Mouse (Mus musculus) heart, postnatal 36 days (tissue): ENCODE data around the gene Evx2. TPM values are rescaled to one million over a fixed set of nuclear protein-coding genes. Genes with fewer than 3 reads are reported as not detected.
A peak's percentile ranks its signal among the peaks of the same experiment; 100 is the strongest.

Source experiments
- DNase-seq, 2 experiments: peaks; one replicate each; pipeline ENCODE4 v3.0.0; 2021 to 2022
- intact Hi-C: fragments of 180-260 bp; cut with DNase I; formaldehyde crosslinking; loops from one replicate; pipeline ENCODE4 v1.15.1; 2025
- total RNA-seq, 2 experiments: library from RNA; stranded (reverse); gene quantifications; 2 replicates each; pipeline ENCODE4 v1.2.3; 2021

The Evx2 gene
- total RNA-seq, 2 experiments from 2014 or later, result not detected

GRCm38 (mm10) chr2:74669650-74670235 lies 10.4 kb upstream of the Evx2 start:
- DNase-seq, result no peak
- intact Hi-C loops, result loop anchor here (5.0 kb wide), 2 partner anchors 602 to 1087 kb away; partner anchors contain the start of gene Chrna1

DNA sequence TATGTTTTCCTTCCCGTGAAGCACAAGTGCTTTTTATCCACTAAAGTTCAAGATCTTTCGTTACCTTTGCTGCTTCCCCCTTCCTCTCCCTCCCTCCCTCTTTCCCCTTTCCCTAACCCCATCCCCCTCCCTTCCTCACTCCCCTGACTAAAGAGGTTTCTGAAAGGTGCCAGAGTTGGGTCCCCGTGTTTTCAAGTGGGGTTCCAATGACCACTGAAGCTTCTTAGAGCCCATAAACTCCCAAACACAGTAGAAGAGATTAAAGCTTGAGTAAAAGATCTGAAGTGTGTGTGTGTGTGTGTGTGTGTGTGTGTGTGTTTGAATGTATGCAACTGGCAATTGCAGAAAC lies 9.8 kb upstream of the Evx2 start:
- no peak for DNase-seq
- intact Hi-C loops, result no loop called here

DNA sequence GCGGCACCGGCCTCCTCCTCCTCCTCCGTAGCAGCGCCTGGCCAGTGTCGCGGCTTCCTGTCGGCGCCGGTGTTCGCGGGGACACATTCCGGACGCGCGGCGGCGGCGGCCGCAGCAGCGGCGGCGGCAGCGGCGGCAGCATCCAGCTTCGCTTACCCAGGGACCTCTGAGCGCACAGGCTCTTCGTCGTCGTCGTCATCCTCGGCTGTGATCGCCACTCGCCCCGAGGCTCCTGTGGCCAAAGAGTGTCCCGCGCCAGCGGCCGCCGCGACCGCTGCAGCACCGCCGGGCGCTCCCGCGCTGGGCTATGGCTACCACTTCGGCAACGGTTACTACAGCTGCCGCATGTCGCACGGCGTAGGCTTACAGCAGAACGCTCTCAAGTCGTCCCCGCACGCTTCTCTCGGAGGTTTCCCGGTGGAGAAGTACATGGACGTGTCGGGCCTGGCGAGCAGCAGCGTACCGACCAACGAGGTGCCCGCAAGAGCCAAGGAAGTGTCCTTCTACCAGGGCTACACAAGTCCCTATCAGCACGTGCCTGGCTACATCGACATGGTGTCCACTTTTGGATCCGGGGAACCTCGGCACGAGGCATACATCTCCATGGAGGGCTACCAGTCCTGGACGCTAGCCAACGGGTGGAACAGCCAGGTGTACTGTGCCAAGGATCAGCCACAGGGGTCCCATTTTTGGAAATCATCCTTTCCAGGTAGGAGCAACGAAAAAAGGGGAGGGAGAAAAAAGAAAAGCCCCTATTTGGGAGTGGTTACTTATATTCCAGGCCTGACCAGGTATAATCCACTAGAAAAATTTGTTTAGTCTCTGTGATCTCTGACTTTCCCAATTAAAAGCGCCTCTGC lies 9.2 kb upstream of the Evx2 start:
- intact Hi-C loops, result no loop called here

DNA sequence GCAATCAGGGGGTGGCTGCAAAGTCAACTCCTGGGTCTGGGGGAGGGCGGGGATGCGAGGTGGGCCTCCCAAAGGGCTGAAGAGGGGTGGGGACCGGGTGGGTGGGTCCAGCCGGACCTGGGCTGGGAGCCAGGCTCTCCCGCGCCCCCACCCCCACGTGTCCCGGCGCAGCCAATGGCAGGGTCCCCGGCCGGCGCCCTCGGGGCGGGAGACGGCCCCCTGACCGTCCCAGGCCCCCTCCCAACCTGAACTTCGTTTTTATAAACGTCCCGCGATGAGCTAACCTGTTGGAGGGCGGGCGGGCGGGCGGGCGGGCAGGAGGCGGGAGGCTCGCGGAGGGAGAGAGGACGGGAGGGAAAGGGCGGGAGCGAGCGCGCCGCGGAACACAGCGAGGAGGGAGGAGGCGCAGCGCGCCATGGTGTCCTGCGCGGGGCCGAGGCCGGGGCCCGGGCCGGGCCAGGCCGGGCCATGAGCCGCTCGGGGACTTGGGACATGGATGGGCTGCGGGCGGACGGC lies 8.5 kb upstream of the Evx2 start, which contains the start of gene Hoxd13:
Gene Hoxd13 (plus strand): TSS at position 469 of the 516 bp plus-strand sequence.
- no peak for DNase-seq
- intact Hi-C loops, result no loop called here

More for the DNA sequence above, 9.2 kb upstream of the Evx2 start:
- DNase-seq, result no peak

DNA sequence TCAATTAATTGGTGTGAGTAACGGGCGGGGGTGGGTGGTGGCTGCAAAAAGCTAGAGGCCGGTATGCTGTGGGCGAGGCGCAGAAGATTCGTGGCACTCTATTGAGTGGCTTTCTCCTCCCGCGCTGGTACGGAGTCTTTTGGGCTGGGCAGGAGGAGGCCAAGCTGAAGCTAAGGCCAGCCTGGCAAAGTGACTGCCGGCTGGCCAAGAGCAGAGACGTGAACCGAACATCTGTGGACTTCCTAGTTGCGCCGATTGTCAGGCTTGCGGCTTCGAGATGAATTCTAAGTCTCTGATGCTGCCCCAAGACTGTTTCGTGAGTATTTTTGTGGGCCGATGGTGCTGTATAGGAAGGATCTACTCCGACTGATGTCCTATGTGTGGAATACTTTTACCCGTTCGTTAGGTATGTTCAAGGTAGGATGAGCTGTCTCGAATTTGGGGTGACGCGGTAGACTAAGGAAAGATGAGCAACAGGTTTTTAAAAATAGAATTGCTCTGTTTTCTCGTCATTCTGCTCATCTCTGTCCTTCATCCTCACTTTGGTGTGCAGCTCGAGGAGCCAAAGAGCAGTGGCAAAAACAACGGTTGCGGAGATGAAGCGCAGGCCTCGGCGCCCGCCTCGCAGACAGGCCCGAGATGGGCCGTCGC lies 8.0 kb upstream of the Evx2 start:
- intact Hi-C loops, result no loop called here
- no peak for DNase-seq

GRCm38 (mm10) chr2:74666411-74666810 lies 7.1 kb upstream of the Evx2 start:
- intact Hi-C loops, result no loop called here
- no peak for DNase-seq

DNA sequence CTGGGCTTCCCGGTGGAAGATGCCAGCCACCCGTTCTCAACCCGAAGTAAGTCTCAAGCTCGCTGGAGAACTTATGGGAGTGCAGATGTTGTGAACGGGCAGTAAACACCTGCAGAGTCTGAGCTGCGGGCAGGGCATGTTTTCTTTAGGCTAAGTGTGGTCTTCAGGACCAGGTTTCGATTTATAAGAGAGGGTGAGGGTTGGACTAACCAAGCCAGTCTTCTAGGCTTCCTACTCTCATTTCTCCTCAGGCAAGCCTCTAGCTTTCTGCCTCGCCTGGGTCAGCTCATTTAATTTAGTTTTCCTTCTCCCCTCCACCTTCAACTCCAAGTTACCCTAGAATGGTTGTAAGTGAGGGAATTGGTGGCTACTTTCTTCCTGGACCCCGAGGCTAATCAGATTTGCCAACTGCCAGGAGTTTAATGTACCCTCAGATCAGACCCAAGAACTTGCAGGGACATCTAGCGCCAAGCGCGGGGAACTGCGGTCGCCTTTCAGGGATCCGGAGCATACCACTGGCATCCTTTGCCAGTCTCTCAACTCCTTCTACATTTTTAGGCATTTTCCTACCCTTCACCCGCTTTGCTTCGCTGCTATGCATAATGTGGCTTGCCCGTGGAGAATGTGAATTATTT lies 4.1 kb upstream of the Evx2 start:
- intact Hi-C loops, result loop anchor here (5.0 kb wide), 1 partner anchor 86 kb away; the partner anchor contains the start of gene Lnpk
- no peak for DNase-seq

DNA sequence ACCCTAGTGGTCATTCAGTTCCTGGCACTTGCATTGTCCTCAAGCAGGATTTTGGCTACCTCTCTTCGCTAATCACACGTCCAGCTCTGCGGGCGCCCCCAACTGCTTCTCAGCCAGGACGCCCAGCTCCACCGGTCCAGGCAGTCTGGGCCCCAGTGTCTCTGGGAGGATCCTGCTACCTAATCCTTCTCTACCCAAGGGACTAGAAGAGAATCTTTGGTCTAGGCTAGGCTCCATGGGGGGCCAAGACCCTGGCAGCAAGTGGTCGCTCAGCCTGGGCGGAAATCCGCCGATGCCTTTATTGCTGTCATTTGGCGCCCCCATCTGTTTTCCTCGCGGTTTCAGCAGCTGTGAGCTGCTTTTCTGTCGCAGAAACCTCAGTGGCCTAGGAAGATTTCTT lies 2.3 kb upstream of the Evx2 start:
- intact Hi-C loops, result loop anchor here (2.0 to 5.0 kb wide), 2 partner anchors 84 to 361 kb away; partner anchors contain the start of gene Lnpk
- DNase-seq, result no peak

DNA sequence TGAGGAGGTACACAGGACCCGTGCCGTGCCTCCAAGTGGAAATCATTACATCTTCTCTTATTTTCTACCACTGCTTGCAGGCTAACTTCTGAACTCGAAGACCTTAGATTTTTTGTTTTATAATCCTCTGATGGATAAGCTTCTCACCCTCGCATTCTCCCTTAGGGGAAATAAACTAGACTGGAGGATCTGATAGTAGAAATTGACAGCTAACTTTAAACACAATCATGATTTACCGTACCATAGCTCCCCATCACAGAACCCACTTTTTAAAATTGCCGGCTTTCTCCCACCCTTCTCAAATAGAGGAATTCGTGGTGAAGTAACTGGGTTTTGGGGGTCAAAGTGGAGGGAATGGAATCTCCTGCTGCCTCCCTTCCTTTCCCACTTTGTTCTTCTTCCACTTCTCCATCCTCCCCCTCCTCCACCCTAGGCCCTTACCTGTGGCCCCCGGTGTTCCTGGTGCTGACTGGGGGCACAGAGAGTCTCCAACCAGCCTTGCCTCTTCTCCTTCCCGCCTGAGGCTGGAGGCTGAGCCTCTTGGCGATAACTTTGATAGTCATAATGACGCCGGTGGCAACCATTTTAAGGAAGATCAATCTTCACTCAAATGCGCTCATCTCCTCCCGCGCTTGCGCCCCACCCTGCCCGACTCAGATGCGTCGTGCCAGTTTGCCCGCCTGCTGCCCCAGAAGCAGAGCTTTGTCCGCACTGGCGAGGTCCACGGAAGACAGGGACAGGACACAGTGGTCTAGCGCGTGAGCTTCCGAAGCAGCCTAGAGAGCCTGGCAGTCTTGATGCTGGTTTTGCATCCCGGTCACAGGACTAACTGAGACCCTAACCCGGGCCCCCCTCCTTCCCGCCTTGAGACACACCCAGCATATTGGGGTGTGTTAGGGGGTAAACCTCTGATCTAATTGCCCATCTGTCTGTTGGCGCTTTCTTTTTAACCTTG lies 1.3 kb upstream of the Evx2 start:
- DNase-seq, result no peak
- intact Hi-C loops, result loop anchor here (2.0 to 5.0 kb wide), 2 partner anchors 83 to 360 kb away; partner anchors contain the start of gene Lnpk

DNA sequence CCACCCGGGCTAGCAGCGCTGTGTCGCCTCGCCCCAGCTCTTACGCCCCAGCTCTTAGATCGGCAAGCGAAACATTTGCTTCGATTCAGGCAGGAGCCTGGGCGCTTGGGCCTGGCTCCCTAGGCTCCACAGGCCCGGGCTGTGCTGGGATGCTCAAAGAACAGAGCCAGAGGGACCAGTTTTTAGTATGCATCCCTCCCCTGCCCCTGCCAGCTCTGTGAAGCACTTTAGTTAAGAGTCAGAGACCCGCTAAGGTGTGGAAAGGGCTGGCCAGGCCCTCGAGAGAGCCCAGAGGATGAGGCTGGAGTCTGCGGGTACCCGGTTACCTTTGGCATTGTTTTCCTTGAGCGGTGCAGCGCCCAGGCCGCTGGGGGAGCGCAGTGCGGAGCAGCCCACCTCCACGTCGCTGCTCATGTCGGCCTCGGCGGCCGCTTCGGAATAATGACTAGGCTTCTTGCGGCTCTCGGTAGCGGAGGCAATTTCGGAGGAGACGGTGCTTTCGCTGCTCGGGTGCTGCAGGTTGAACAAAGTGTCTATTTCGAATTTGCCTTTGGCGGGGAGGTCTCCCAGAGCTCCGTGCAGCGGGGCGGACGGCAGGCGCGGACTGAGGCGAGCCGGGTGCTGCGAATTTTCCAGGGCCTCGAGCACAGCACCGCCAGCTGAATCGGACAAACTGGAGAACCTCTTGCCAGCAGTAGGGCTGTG lies 538 bp downstream of the Evx2 start:
- DNase-seq, result no peak
- intact Hi-C loops, result no loop called here

DNA sequence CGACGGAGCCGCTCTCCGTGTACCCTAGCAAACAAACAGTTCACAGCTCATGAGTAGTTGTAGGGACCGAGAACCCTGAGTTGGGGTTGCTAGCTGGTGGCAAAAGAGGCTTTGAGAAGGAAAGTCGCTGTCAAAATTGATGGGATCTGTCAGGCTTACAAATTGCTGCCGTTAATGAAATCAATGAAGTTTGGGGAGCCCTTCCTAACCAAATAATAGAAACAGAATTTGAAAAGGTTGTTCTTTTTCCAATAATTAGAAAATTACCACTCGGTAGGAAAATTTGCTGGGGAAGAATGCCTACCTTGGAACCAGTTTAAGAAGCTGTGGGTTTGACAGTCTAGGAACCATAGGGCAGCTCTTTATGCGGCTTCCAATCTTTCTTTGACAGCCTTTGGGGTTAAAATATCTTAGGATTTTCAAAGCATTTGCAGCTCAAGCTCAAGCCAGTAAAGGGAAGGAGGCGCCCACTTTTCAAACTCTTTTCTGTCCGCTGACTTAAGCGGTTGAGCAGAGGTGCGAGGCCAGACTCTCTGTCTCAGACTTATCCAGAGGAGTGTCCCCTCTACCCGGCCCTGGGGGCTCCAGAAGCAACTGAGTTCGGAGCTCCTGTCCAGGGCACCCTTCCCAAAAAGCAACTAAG lies 1.2 kb downstream of the Evx2 start:
- no peak for DNase-seq
- intact Hi-C loops, result no loop called here

DNA sequence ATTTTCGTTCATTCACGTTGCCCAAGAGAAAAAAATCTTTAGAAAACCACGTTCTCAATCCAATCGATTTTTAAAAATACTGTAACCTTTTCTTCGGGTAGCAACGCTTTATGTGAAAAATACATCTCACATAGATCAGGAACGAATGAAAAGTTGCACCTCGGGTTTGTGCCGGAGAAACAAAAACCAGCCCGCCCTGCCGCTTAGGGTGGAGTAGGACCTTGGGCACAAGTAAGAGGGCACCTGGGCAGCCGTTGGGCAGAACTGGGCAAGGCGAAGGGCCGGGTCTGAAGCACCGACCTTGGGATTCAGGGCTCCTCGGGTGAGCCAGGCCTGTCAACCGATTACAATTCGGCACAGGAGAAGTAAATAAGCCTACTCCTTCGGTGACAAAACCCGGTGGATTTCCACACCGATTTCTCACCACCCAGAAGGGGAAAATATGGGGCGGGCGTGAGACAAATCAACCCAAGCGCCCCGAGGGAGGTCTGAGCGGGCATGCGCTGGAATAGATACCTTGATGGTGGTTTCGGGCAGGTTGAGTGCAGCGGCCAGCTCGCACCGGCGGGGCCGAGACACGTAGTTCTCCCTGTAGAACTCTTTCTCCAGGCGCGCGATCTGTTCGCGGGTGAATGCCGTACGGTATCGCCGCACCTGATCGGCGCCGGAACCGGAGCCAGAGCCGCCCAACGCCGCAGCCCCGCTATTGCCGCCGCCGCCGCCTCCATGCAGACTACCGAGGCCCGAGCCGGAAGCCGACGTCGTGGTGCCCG lies 1.9 kb downstream of the Evx2 start:
- peak in 1 of 2 experiments; percentile 46 for DNase-seq
- intact Hi-C loops, result no loop called here

GRCm38 (mm10) chr2:74656632-74657021 lies 2.7 kb downstream of the Evx2 start:
- no peak for DNase-seq
- intact Hi-C loops, result no loop called here

GRCm38 (mm10) chr2:74655821-74656631 lies 3.3 kb downstream of the Evx2 start:
- intact Hi-C loops, result no loop called here
- no peak for DNase-seq

- no peak for DNase-seq
Measured at GRCm38 (mm10) chr2:74655420-74655781, 4.0 kb downstream of the Evx2 start.

DNA sequence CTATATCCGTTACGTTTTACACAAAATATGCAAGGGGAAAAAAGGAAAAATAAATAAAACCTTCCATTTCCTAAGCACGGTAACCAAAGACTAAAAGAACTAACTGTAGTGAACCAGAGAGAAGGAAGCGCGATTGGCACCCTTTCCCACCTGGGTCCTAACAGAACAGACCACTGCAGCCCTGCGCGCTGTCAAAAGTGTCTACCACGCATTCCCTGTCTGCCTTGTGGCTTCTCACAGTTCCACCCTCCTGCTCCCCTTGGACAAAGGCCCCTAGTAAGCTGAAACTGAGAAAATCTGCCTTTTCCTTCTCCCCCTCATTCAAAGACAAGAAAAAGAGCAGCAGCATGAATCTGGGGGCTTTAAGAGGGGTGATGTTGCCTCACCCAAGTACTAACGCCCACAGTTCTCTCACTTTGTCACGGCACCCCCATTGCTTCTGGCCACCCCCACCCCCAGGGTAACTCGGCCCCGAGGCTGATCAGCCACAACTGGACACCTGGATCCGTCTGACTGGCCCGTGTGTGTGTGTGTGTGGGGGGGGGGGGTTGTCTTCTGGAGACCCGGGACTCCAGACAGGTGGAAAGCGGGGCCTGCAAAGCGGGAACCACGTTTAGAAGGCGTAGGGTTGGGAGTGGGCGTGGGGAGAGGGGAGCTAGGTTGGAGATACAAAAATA lies 4.5 kb downstream of the Evx2 start:
- intact Hi-C loops, result loop anchor here (5.0 kb wide), 1 partner anchor 82 kb away; no protein-coding TSS in a partner anchor
- no peak for DNase-seq

More at GRCm38 (mm10) chr2:74655420-74655781, 4.0 kb downstream of the Evx2 start:
- intact Hi-C loops, result no loop called here
